Mouse (Mus musculus) lung, postnatal 25 days (tissue): ENCODE results near the gene Cpeb2.

Source experiments
- DNase-seq: peaks from one replicate; pipeline ENCODE4 v3.0.0; 2022; ENCODE audit warnings: low spot score

The Cpeb2 gene

DNA sequence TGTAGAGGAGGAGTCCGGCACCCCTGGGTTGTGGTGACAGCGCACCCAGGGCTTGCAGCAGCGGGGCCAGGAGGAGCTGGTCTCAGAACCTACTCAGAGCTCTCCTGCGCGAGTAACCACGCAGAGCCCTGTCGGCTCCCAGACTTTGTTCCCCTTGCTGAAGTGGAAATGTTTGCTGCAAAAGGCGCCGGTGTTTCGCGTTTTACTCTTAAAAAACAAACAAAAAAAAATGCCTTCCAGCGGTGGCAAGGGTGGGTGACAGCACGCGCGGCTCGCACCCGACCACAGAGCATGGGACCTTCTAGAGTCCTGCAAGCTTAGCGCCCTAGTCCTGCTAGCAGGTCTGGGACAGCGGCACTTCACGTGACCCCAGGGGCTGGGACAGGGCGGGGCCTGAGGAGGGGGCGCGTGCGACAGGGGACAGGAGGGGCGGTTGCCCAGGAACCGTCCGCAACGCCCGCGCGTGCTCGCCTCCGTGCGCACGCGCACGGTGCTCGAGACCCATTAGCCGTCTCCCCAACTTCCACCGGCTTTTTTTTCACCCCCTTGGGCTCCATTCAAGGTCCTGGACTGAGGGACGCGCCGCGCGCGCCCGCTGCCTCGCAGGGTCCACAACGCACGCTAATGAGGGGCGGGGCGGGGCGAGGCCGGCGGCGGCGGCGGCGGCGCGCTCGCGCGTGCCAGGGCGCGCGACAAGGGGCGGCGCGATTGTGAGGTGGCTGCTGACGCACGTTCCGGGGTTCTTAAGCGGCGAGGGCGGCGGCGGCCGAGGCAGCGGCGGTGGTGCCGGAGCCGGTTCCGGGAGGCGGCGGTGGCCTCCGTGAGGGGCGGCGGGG lies at the start of gene Cpeb2:
Cpeb2 (plus strand) TSS at position 691 of the 836 bp plus-strand sequence.
- peak; percentile 93 for DNase-seq

- no peak for DNase-seq
Measured at GRCm38 (mm10) chr5:43183556-43183955, 49.4 kb upstream of the Cpeb2 start.

DNA sequence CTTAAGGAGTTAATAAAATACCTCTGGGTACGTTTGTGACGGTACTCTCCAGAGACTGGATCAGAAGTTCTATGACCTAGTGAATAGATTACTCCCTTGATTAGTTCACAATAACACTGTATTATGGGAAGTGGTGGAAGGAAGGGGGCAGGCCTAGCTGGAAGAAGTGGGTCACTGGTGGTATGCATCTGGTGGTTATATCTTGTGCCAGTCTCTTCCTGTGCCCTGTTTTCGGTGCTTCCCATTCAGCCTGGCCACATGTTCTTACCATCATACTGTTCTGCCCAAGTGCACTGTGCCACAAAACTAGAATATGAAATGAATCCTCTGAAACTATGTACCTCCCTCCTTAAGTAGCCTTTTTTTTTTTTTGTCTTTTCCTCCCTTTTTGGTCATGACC lies 48.1 kb upstream of the Cpeb2 start:
- no peak for DNase-seq

GRCm38 (mm10) chr5:43185478-43185877 lies 47.5 kb upstream of the Cpeb2 start:
- no peak for DNase-seq

- DNase-seq: no peak
Measured at GRCm38 (mm10) chr5:43200686-43201085, 32.3 kb upstream of the Cpeb2 start.

GRCm38 (mm10) chr5:43206495-43207053 lies 26.4 kb upstream of the Cpeb2 start:
- DNase-seq: no peak

DNA sequence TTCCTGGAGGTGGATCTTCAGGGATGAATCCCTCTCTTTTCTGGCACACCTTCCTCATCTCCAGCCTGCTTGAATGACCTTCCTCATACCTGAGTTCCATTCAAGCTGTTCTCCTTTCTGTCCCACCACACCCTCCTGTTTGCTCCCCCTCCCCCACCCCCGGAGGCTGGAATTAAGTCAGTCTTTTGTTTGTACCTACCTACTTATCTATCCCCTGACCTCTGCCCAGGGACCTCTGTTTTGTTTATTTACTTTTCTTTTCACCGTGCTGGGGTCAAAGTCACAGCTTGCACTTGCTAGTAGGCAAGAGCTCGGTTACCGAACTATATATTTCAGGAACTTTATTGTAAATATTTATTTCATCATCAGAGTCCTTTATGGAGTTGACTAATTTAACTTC lies 15.5 kb upstream of the Cpeb2 start:
- no peak for DNase-seq

GRCm38 (mm10) chr5:43217987-43218846 lies 14.8 kb upstream of the Cpeb2 start:
- no peak for DNase-seq

DNA sequence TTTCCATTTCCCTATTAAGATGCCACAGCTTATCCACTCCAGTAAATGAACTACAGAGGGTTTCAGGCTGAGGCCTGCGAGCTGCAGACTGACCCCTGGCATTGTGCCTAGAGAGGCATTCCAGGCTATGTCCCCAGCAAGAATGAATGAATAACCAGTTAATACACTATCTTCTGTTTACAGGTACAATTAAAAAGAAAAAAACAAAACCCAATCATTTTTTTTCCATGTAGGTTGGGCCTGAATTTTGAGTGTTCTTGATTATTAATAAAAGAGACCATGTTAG lies 14.2 kb upstream of the Cpeb2 start:
- no peak for DNase-seq

- no peak for DNase-seq
Measured at GRCm38 (mm10) chr5:43223359-43223758, 9.6 kb upstream of the Cpeb2 start.

GRCm38 (mm10) chr5:43224245-43224644 lies 8.7 kb upstream of the Cpeb2 start:
- DNase-seq: no peak

DNA sequence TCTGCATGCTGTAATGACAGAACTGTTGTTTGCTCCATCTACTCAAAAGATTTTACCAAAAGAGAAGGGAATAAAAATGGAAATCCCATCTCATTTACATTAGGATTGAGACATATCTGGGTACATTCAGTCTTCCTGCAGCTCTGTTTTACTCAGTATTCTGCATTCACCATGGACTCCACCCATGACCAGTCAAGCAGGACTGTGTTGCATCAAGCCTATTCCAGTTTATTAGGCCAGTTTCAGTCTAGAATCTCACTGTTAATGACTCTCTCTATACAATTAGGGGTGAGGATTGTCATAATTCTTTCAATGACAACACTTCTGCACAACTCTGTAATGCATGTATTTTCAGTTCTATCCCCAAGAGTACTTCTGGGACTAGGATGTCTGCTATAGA lies 6.8 kb upstream of the Cpeb2 start:
- DNase-seq: no peak

GRCm38 (mm10) chr5:43227607-43228006 lies 5.4 kb upstream of the Cpeb2 start:
- no peak for DNase-seq

- DNase-seq: no peak
Measured at GRCm38 (mm10) chr5:43231061-43231460, 1.9 kb upstream of the Cpeb2 start.

DNA sequence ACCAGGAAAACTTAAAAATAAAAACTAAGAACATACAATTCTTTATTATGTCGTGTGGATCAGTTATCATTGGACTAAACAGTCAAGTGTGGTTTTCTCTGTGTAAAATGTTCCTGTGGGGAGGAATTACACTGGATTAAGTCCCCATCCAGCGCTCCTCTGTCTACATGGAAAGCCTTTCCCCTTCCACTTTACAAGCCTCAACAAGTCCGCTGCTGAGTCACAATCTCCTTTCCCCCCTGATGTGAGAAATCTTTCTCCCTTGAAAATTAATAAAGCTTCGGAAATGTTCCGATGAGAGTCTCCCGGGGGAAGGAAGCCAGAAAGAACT lies 856 bp upstream of the Cpeb2 start:
- no peak for DNase-seq

- peak; percentile 86 for DNase-seq
Measured at GRCm38 (mm10) chr5:43233316-43234181, 579 bp downstream of the Cpeb2 start.

DNA sequence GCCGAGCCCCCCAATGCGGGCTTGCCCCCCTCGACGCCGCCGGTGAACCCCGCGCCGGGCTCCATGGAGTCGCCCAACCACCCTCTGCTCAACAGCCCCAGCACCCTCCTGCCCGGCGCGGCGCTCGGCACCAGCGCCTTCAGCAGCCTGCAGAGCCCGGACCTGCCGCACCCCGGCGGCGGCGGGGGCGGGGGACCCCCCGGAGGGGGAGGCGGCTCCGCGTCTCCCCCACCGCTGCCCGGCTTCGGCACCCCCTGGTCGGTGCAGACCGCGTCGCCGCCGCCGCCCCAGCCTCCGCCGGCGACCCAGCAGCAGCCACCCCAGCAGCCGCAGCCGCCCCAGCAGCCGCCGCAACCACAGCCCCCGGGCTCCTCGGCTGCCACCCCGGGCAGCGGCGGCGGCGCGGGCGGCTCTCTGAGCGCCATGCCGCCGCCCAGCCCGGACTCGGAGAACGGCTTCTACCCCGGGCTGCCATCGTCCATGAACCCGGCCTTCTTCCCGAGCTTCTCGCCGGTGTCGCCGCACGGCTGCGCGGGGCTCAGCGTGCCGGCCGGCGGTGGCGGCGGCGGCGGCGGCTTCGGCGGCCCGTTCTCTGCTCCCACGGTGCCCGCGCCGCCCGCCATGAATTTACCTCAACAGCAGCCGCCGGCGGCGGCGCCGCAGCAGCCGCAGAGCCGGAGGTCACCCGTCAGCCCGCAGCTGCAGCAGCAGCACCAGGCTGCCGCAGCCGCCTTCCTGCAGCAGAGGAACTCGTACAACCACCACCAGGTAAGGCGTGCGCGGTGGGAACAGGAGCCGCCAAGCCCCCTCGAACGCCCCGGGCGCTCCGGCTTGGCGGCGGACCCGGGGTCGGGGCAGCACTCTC lies 1.6 kb downstream of the Cpeb2 start:
- DNase-seq: peak; percentile 16

DNA sequence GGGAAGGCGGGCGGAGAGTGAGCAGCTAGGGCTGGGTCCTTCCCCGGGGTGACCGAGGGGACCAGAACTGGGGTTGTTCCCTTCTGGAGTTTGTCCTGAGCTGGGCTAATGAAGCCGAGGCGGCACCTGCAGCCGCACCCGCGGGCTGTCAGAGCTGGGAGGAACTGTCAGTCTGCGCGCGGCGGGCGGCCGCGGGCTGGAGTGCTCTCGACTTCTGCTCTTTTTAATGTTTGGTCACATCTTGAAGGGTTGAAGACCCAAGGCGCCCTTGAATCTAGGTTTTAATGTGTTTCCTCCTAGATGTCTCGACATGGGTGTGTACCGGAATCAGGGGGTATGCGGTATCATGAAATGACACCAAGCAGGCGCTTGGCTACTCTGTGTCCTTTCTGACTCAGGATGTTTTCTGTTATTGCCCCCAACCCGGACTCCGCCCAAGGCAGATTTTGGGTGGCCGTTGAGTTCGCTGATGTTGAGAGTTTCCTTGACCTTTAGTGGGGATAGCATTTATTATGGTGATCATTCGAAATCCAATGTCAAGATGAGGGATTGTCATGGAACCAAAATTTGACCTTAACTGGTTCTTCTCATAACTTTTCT lies 2.3 kb downstream of the Cpeb2 start:
- DNase-seq: peak; percentile 18

GRCm38 (mm10) chr5:43235997-43236396 lies 3.0 kb downstream of the Cpeb2 start:
- DNase-seq: no peak

DNA sequence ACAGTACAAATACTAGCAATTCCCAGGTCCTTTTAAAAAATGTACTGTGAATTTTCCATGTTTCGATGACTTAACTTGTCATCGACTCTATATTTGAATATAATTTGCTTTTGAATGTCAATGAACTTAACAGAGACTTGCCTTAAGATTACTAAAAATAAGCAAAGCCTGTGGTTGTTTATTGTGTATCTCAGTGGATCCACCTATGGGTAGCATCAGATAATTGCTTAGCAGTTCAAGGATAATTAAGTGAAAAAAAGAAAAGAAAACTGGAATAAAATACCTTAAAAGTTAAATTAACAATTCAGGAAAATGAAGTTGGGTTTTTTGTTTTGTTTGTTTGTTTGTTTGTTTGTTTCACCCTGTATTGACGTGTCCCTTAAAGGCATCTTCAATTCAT lies 3.5 kb downstream of the Cpeb2 start:
- DNase-seq: no peak

GRCm38 (mm10) chr5:43237238-43237637 lies 4.3 kb downstream of the Cpeb2 start:
- no peak for DNase-seq
